Mouse (Mus musculus): ENCODE data around the gene Rbfox3. TPM values are rescaled to one million over a fixed set of nuclear protein-coding genes. Genes with fewer than 3 reads are reported as not detected.

Rbfox3 gene
- polyA plus RNA-seq, 1 experiment from 2014 or later = 1.2 TPM

GRCm38 (mm10) chr11:118550773-118551520, 360.4 kb downstream of the Rbfox3 start:
- no peak overlapping the region for H3K4me2 ChIP-seq (replicated peaks; ENCODE audit: low read depth)
- no peak for TF ChIP-seq CTCF (IDR thresholded peaks at IDR 0.05; ENCODE audit: low read depth)
- no peaks in the 10 kb centered on the region for H3K9me3 ChIP-seq (ENCODE audit: control insufficient read depth)
- H3K4me3 ChIP-seq (ENCODE audit: low read depth, low read length) = no peak overlapping the region
- H3K27ac ChIP-seq (ENCODE audit: low read depth, low read length) = no peak overlapping the region
- WGBS = 40% methylated on average over 17 of the region's 17 CpGs
- ATAC-seq = no peak
- H3K27me3 ChIP-seq (replicated peaks; ENCODE audit: control insufficient read depth, insufficient read depth, low read length) = no peaks in the 10 kb centered on the region
- no peak overlapping the region for H3K9ac ChIP-seq (ENCODE audit: low read depth, low read length)
- no peaks in the 10 kb centered on the region for H3K36me3 ChIP-seq (ENCODE audit: control insufficient read depth, insufficient read depth)
- no peaks in the 10 kb centered on the region for H3K4me1 ChIP-seq (replicated peaks; ENCODE audit: control insufficient read depth, insufficient read depth, low read length)

GRCm38 (mm10) chr11:118548242-118548641, 363.2 kb downstream of the Rbfox3 start:
- Histone ChIP-seq H3K27me3 (replicated peaks; ENCODE audit: control insufficient read depth, insufficient read depth, low read length) (no peaks in the 10 kb centered on the region), H3K4me3 (ENCODE audit: low read depth, low read length) (no peak overlapping the region), H3K36me3 (ENCODE audit: control insufficient read depth, insufficient read depth) (no peaks in the 10 kb centered on the region), H3K4me2 (replicated peaks; ENCODE audit: low read depth) (no peak overlapping the region), H3K4me1 (replicated peaks; ENCODE audit: control insufficient read depth, insufficient read depth, low read length) (no peaks in the 10 kb centered on the region), H3K9ac (ENCODE audit: low read depth, low read length) (no peak overlapping the region), H3K9me3 (ENCODE audit: control insufficient read depth) (no peaks in the 10 kb centered on the region), H3K27ac (ENCODE audit: low read depth, low read length) (no peak overlapping the region)
- 82% methylated on average over 9 of the region's 9 CpGs for WGBS
- ATAC-seq = no peak
- TF ChIP-seq CTCF (IDR thresholded peaks at IDR 0.05; ENCODE audit: low read depth) = no peak

GRCm38 (mm10) chr11:118546269-118546668, 365.1 kb downstream of the Rbfox3 start:
- Histone ChIP-seq H3K4me2 (replicated peaks; ENCODE audit: low read depth) (no peak overlapping the region), H3K9ac (ENCODE audit: low read depth, low read length) (no peak overlapping the region), H3K9me3 (ENCODE audit: control insufficient read depth) (no peaks in the 10 kb centered on the region), H3K4me1 (replicated peaks; ENCODE audit: control insufficient read depth, insufficient read depth, low read length) (no peaks in the 10 kb centered on the region), H3K27me3 (replicated peaks; ENCODE audit: control insufficient read depth, insufficient read depth, low read length) (no peaks in the 10 kb centered on the region), H3K27ac (ENCODE audit: low read depth, low read length) (no peak overlapping the region), H3K36me3 (ENCODE audit: control insufficient read depth, insufficient read depth) (no peaks in the 10 kb centered on the region), H3K4me3 (ENCODE audit: low read depth, low read length) (no peak overlapping the region)
- no peak for ATAC-seq
- WGBS = 72% methylated on average over 8 of the region's 8 CpGs
- no peak for TF ChIP-seq CTCF (IDR thresholded peaks at IDR 0.05; ENCODE audit: low read depth)

GRCm38 (mm10) chr11:118545690-118546089, 365.7 kb downstream of the Rbfox3 start:
- 6% methylated on average over 4 of the region's 4 CpGs for WGBS
- H3K27me3 ChIP-seq (replicated peaks; ENCODE audit: control insufficient read depth, insufficient read depth, low read length) = no peaks in the 10 kb centered on the region
- TF ChIP-seq CTCF (IDR thresholded peaks at IDR 0.05; ENCODE audit: low read depth) = no peak
- no peak overlapping the region for H3K4me3 ChIP-seq (ENCODE audit: low read depth, low read length)
- no peaks in the 10 kb centered on the region for H3K36me3 ChIP-seq (ENCODE audit: control insufficient read depth, insufficient read depth)
- no peak overlapping the region for H3K9ac ChIP-seq (ENCODE audit: low read depth, low read length)
- H3K4me2 ChIP-seq (replicated peaks; ENCODE audit: low read depth) = no peak overlapping the region
- no peak for ATAC-seq
- no peak overlapping the region for H3K27ac ChIP-seq (ENCODE audit: low read depth, low read length)
- H3K4me1 ChIP-seq (replicated peaks; ENCODE audit: control insufficient read depth, insufficient read depth, low read length) = no peaks in the 10 kb centered on the region
- H3K9me3 ChIP-seq (ENCODE audit: control insufficient read depth) = no peaks in the 10 kb centered on the region

GRCm38 (mm10) chr11:118544564-118544963, 366.8 kb downstream of the Rbfox3 start:
- H3K9ac ChIP-seq (ENCODE audit: low read depth, low read length) = no peak overlapping the region

GRCm38 (mm10) chr11:118542906-118543305, 368.5 kb downstream of the Rbfox3 start:
- H3K9me3 ChIP-seq (ENCODE audit: control insufficient read depth) = no peaks in the 10 kb centered on the region
- H3K4me2 ChIP-seq (replicated peaks; ENCODE audit: low read depth) = no peak overlapping the region
- H3K4me1 ChIP-seq (replicated peaks; ENCODE audit: control insufficient read depth, insufficient read depth, low read length) = no peaks in the 10 kb centered on the region
- WGBS = 60% methylated on average over 7 of the region's 7 CpGs
- TF ChIP-seq CTCF (IDR thresholded peaks at IDR 0.05; ENCODE audit: low read depth) = no peak
- no peaks in the 10 kb centered on the region for H3K27me3 ChIP-seq (replicated peaks; ENCODE audit: control insufficient read depth, insufficient read depth, low read length)
- H3K27ac ChIP-seq (ENCODE audit: low read depth, low read length) = no peak overlapping the region
- H3K36me3 ChIP-seq (ENCODE audit: control insufficient read depth, insufficient read depth) = no peaks in the 10 kb centered on the region
- H3K9ac ChIP-seq (ENCODE audit: low read depth, low read length) = no peak overlapping the region
- H3K4me3 ChIP-seq (ENCODE audit: low read depth, low read length) = no peak overlapping the region
- ATAC-seq = no peak

More at GRCm38 (mm10) chr11:118544564-118544963, 366.8 kb downstream of the Rbfox3 start:
- Histone ChIP-seq H3K4me2 (replicated peaks; ENCODE audit: low read depth) (no peak overlapping the region), H3K4me3 (ENCODE audit: low read depth, low read length) (no peak overlapping the region), H3K27ac (ENCODE audit: low read depth, low read length) (no peak overlapping the region), H3K27me3 (replicated peaks; ENCODE audit: control insufficient read depth, insufficient read depth, low read length) (no peaks in the 10 kb centered on the region), H3K4me1 (replicated peaks; ENCODE audit: control insufficient read depth, insufficient read depth, low read length) (no peaks in the 10 kb centered on the region), H3K9me3 (ENCODE audit: control insufficient read depth) (no peaks in the 10 kb centered on the region), H3K36me3 (ENCODE audit: control insufficient read depth, insufficient read depth) (no peaks in the 10 kb centered on the region)
- WGBS = 72% methylated on average over 6 of the region's 6 CpGs
- no peak for ATAC-seq
- no peak for TF ChIP-seq CTCF (IDR thresholded peaks at IDR 0.05; ENCODE audit: low read depth)

Data from intestine, postnatal 0 days (tissue).